ENCODE assay signal across 9 mouse cellular contexts in the genomic region with DNA sequence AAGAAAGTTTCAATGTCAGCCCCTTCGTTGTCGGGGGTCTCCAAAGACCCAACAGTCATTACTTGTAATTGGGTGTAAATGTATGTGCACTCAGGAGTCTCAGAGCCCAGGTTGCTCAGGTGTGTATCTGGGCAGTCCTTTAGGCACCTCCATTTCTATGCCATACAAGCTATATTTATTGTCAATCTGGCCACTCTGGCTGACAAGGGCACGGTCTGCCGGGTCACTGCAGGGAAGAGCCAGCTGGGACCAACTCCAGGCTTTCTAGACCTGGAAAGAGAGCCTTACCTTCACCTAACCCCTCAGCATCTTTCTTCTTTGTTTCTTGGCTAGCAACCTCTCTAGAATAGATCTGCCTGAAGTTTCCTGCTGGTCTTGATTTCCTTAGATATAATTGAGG. TPM values are rescaled to one million over a fixed set of nuclear protein-coding genes. Genes with fewer than 3 reads are reported as not detected.
A peak's percentile ranks its signal among the peaks of the same experiment; 100 is the strongest.
DNase-seq lines count a peak whose midpoint lies in the region; ATAC-seq and TF ChIP-seq lines count a peak whose summit lies in the region.
"Had no signal": no experiment of that assay in that cellular context is flagged by ENCODE, and none has a peak within 500 bp of the region (broad histone marks: within the 10 kb centered on the region; RNA-seq: fewer than 3 reads in every experiment).

No protein-coding gene starts in this region.

- H3K4me3 ChIP-seq in heart, embryonic 10.5 days: no peak overlapping the region
- H3K4me3 ChIP-seq in layer of hippocampus, adult 2 months: no peak overlapping the region
- peak overlapping the region; percentile 1; the same call in 1 of the 2 replicates for H3K4me3 ChIP-seq in embryonic facial prominence, embryonic 10.5 days
- no peak overlapping the region for H3K4me3 ChIP-seq in intestine, embryonic 16.5 days (ENCODE audit: low read length)

- DNase-seq in heart, embryonic 10.5 days (ENCODE audit: low spot score): no peak
- no peak for DNase-seq in heart, postnatal 4 days
- DNase-seq in layer of hippocampus, adult 2 months (ENCODE audit: low spot score in 2 of 2): no peak
- DNase-seq in layer of hippocampus, adult 9-11 months: no peak
- no peak for DNase-seq in embryonic facial prominence, embryonic 10.5 days (ENCODE audit: low spot score)
- DNase-seq in left cerebral cortex, postnatal 4 days: no peak
- DNase-seq: layer of hippocampus, postnatal 36 days; thymus, postnatal 36 days had no signal

- intact Hi-C loops in left cerebral cortex, postnatal 4 days (cut with DNase I): no loop called here

- H3K9me3 ChIP-seq in heart, embryonic 10.5 days: no peaks in the 10 kb centered on the region
- H3K9me3 ChIP-seq in embryonic facial prominence, embryonic 10.5 days: no peaks in the 10 kb centered on the region
- no peaks in the 10 kb centered on the region for H3K9me3 ChIP-seq in intestine, embryonic 16.5 days (ENCODE audit: control insufficient read depth, low read length)

- WGBS in heart, embryonic 10.5 days: 82% methylated on average over 4 of the region's 4 CpGs
- 89% methylated on average over 4 of the region's 4 CpGs for WGBS in embryonic facial prominence, embryonic 10.5 days
- 82% methylated on average over 4 of the region's 4 CpGs for WGBS in intestine, embryonic 16.5 days

- peak overlapping the region; percentile 9; the same call in 1 of the 2 replicates for H3K27ac ChIP-seq in heart, embryonic 10.5 days
- H3K27ac ChIP-seq in layer of hippocampus, adult 2 months: peak overlapping the region; percentile 100; the same call in 1 of the 2 replicates
- no peak overlapping the region for H3K27ac ChIP-seq in embryonic facial prominence, embryonic 10.5 days (replicated peaks)
- peak overlapping the region; percentile 64; the same call in 1 of the 2 replicates for H3K27ac ChIP-seq in intestine, embryonic 16.5 days (ENCODE audit: low read length)

- 0 out of 2 replicates have a peak overlapping the region, but pooled peaks have one; percentile 27 for H3K9ac ChIP-seq in intestine, embryonic 16.5 days (ENCODE audit: low read depth, low read length)

- no peaks in the 10 kb centered on the region for H3K27me3 ChIP-seq in heart, embryonic 10.5 days (ENCODE audit: insufficient read depth, poor library complexity, severe bottlenecking)
- no peaks in the 10 kb centered on the region for H3K27me3 ChIP-seq in embryonic facial prominence, embryonic 10.5 days (replicated peaks; ENCODE audit: low read depth, poor library complexity, severe bottlenecking)
- H3K27me3 ChIP-seq in intestine, embryonic 16.5 days (replicated peaks; ENCODE audit: control insufficient read depth, insufficient read depth, low read length): no peaks in the 10 kb centered on the region

- ATAC-seq in intestine, embryonic 16.5 days: no peak

- H3K36me3 ChIP-seq in heart, embryonic 10.5 days: peaks cover 84% of the 10 kb centered on the region
- H3K36me3 ChIP-seq in embryonic facial prominence, embryonic 10.5 days (replicated peaks): peaks cover 100% of the 10 kb centered on the region
- peaks cover 28% of the 10 kb centered on the region for H3K36me3 ChIP-seq in intestine, embryonic 16.5 days (ENCODE audit: control insufficient read depth, insufficient read depth, low read length)

- no peak overlapping the region for H3K4me2 ChIP-seq in intestine, embryonic 16.5 days (ENCODE audit: low read depth, low read length)

- no peak for TF ChIP-seq CTCF in layer of hippocampus, adult 2 months (conservative IDR thresholded peaks at IDR 0.05)

- H3K4me1 ChIP-seq in heart, embryonic 10.5 days: peaks cover 74% of the 10 kb centered on the region
- peaks cover 58% of the 10 kb centered on the region for H3K4me1 ChIP-seq in embryonic facial prominence, embryonic 10.5 days
- peaks cover 70% of the 10 kb centered on the region for H3K4me1 ChIP-seq in intestine, embryonic 16.5 days (ENCODE audit: control insufficient read depth, insufficient read depth, low read length)

RNA-seq across cellular contexts. Expression of gene Trim8, which starts 8.2 kb away (rescaled TPM):
- polyA plus RNA-seq in heart, embryonic 10.5 days (2016; fragmentation: Nextera tagmentation; extraction: Ambion mirVana): 17.6 and 22.0 TPM in 2 replicates
- total RNA-seq in heart, postnatal 4 days (2021): 10 to 100 TPM; 50.1 to 53.8 TPM
- 100 to 1,000 TPM in 1 of 2 experiments, 10 to 100 TPM in 1; 99.9 to 108 TPM for total RNA-seq in layer of hippocampus, adult 2 months (2021)
- 19.5 and 20.9 TPM in 2 replicates for polyA plus RNA-seq in embryonic facial prominence, embryonic 10.5 days (2016; fragmentation: Nextera tagmentation; extraction: Ambion mirVana)
- polyA plus RNA-seq in intestine, embryonic 16.5 days (2015; fragmentation: Nextera tagmentation; extraction: Ambion mirVana): 10.1 and 13.7 TPM in 2 replicates
- total RNA-seq in left cerebral cortex, postnatal 4 days (2021): 100 to 1,000 TPM; 113 to 119 TPM
